Mouse (Mus musculus) lung, embryonic 15.5 days (tissue): ENCODE measurements around the gene Nt5c3b. TPM values are rescaled to one million over a fixed set of nuclear protein-coding genes. Genes with fewer than 3 reads are reported as not detected.

ENCODE experiments used
- ATAC-seq: fragments of 200-750 bp; cut with Nextera tagmentation; 2 replicates; pipeline ENCODE4 v1.8.0; 2017; ENCODE audit warnings: moderate number of reproducible peaks, borderline replicate concordance; ENCODE audit not compliant: low FRiP score, low TSS enrichment; ENCODE audit errors: extremely low read depth
- H3K27ac ChIP-seq: fragments of 300-500 bp; sonication (generic); 2 replicates; pipeline ENCODE4 v1.5.1; 2015; ENCODE audit warnings: moderate library complexity, mild to moderate bottlenecking, inconsistent platforms
- H3K27me3 ChIP-seq: fragments of 300-500 bp; sonication (generic); 2 replicates; pipeline ENCODE4 v1.6.1; 2015; ENCODE audit warnings: inconsistent platforms
- H3K36me3 ChIP-seq: fragments of 300-500 bp; sonication (generic); 2 replicates; pipeline ENCODE4 v1.6.1; 2015; ENCODE audit warnings: inconsistent platforms
- H3K4me1 ChIP-seq: fragments of 300-500 bp; sonication (generic); 2 replicates; pipeline ENCODE4 v1.6.1; 2015; ENCODE audit warnings: inconsistent platforms
- H3K4me2 ChIP-seq: fragments of 300-500 bp; sonication (generic); 2 replicates; pipeline ENCODE4 v1.6.1; 2015; ENCODE audit warnings: inconsistent platforms, mild to moderate bottlenecking, moderate library complexity
- H3K4me3 ChIP-seq: fragments of 300-500 bp; sonication (generic); 2 replicates; pipeline ENCODE4 v1.5.1; 2015; ENCODE audit warnings: mild to moderate bottlenecking, inconsistent platforms
- H3K9ac ChIP-seq: fragments of 300-500 bp; sonication (generic); 2 replicates; pipeline ENCODE4 v1.6.1; 2015; ENCODE audit warnings: inconsistent platforms
- H3K9me3 ChIP-seq: fragments of 300-500 bp; sonication (generic); 2 replicates; pipeline ENCODE4 v1.6.1; 2016; ENCODE audit warnings: inconsistent platforms
- WGBS: fragments of 180-500 bp; shearing (Covaris S2); methylation state at CpG from one replicate; pipeline ENCODE4 v1.1.7; 2015; 5-methylcytosine and 5-hydroxymethylcytosine counted together
- polyA plus RNA-seq: library from polyadenylated mRNA; unstranded; fragments of >200 nt; fragmentation: Nextera tagmentation; extraction: Ambion mirVana; gene quantifications from 2 replicates; pipeline ENCODE4 v1.2.1, GENCODE M21; 2015

Nt5c3b gene
- polyA plus RNA-seq, 1 experiment from 2014 or later, result 133 TPM

GRCm38 (mm10) chr11:100425851-100426250 is 15.8 kb downstream of the Nt5c3b start:
- H3K4me3 ChIP-seq, result no peak overlapping the region
- no peaks in the 10 kb centered on the region for H3K27me3 ChIP-seq
- ATAC-seq, result 0 out of 2 replicates have a peak, but pooled peaks have one; percentile 21
- H3K36me3 ChIP-seq, result peaks cover 59% of the 10 kb centered on the region
- 0 out of 2 replicates have a peak, but pooled peaks cover 4% of the 10 kb centered on the region for H3K4me1 ChIP-seq
- H3K9me3 ChIP-seq, result no peaks in the 10 kb centered on the region
- no peak overlapping the region for H3K4me2 ChIP-seq
- H3K27ac ChIP-seq, result no peak overlapping the region
- no peak overlapping the region for H3K9ac ChIP-seq
- 25% methylated on average over 7 of the region's 7 CpGs for WGBS

DNA sequence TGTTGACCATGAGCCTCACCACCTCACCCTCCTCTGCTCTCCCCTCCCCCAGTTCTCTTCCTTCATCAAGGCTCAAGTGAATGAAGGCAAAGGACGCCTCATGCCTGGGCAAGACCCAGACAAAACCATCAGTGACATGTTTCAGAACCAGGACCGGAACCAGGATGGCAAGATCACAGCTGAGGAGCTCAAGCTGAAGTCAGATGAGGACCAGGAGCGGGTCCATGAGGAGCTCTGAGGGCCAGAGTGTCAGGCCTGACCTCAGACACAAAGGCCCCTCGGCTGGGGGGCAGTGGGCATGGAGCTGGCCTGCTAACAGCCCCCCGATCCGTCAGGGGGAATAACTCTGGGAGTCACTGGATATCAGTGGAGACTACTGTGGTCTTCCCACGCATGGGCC is 17.8 kb downstream of the Nt5c3b start:
- Histone ChIP-seq H3K27ac (no peak overlapping the region), H3K36me3 (peaks cover 49% of the 10 kb centered on the region), H3K9me3 (no peaks in the 10 kb centered on the region), H3K4me1 (0 out of 2 replicates have a peak, but pooled peaks cover 4% of the 10 kb centered on the region), H3K4me3 (no peak overlapping the region), H3K9ac (no peak overlapping the region), H3K27me3 (no peaks in the 10 kb centered on the region), H3K4me2 (no peak overlapping the region)
- no peak for ATAC-seq
- 89% methylated on average over 7 of the region's 7 CpGs for WGBS

DNA sequence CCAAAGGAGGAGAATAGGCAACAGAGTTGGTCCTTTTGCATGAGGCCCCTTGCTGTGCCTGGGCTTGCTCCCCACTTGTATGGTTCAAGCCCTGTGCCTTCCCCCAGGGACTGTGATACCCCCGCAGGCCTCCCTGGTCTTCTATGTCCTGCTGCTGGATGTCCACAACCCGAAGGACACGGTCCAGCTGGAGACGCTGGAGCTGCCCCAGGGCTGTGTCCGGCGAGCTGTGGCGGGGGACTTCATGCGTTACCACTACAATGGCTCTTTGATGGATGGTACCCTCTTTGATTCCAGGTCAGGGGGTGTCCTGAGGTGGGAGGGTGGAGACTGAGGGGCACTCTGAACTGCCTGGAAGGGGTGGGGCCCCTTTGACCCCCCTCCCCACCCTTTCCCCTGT is 20.1 kb downstream of the Nt5c3b start:
- Histone ChIP-seq H3K9me3 (no peaks in the 10 kb centered on the region), H3K4me3 (no peak overlapping the region), H3K27ac (no peak overlapping the region), H3K9ac (no peak overlapping the region), H3K4me1 (peaks cover 12% of the 10 kb centered on the region), H3K27me3 (no peaks in the 10 kb centered on the region), H3K36me3 (peaks cover 49% of the 10 kb centered on the region), H3K4me2 (no peak overlapping the region)
- no peak for ATAC-seq
- 77% methylated on average over 8 of the region's 8 CpGs for WGBS

GRCm38 (mm10) chr11:100414914-100415822 is 26.4 kb downstream of the Nt5c3b start, which contains the start of gene Fkbp10:
Gene Fkbp10, plus strand, starts transcription at chr11:100415697.
- Histone ChIP-seq H3K9ac (peak within 1 kb of the TSS; percentile 88), H3K27me3 (no peaks in the 10 kb centered on the region), H3K9me3 (no peaks in the 10 kb centered on the region), H3K4me3 (peak within 1 kb of the TSS; percentile 91), H3K27ac (peak within 1 kb of the TSS; percentile 98), H3K4me2 (peak within 1 kb of the TSS; percentile 89), H3K36me3 (peaks cover 8% of the 10 kb centered on the region), H3K4me1 (peaks cover 54% of the 10 kb centered on the region)
- WGBS, result under 1% methylated on average over 29 of the region's 31 CpGs
- peak; percentile 51 for ATAC-seq

GRCm38 (mm10) chr11:100414021-100414913 is 27.3 kb downstream of the Nt5c3b start, which contains the start of gene P3h4:
Gene P3h4, minus strand, starts transcription at chr11:100414836.
- Histone ChIP-seq H3K27ac (peak within 1 kb of the TSS; percentile 98), H3K4me2 (peak within 1 kb of the TSS; percentile 89), H3K9ac (peak within 1 kb of the TSS; percentile 88), H3K4me3 (peak within 1 kb of the TSS; percentile 91), H3K27me3 (no peaks in the 10 kb centered on the region), H3K4me1 (peaks cover 54% of the 10 kb centered on the region), H3K36me3 (peaks cover 13% of the 10 kb centered on the region), H3K9me3 (no peaks in the 10 kb centered on the region)
- WGBS, result under 1% methylated on average over 93 of the region's 93 CpGs
- ATAC-seq, result peak; percentile 97

GRCm38 (mm10) chr11:100413541-100413940 is 28.1 kb downstream of the Nt5c3b start:
- no peaks in the 10 kb centered on the region for H3K27me3 ChIP-seq
- peaks cover 54% of the 10 kb centered on the region for H3K4me1 ChIP-seq
- no peaks in the 10 kb centered on the region for H3K9me3 ChIP-seq
- H3K36me3 ChIP-seq, result peaks cover 20% of the 10 kb centered on the region
- H3K27ac ChIP-seq, result peak overlapping the region; percentile 98
- H3K9ac ChIP-seq, result peak overlapping the region; percentile 88
- H3K4me2 ChIP-seq, result peak overlapping the region; percentile 89
- H3K4me3 ChIP-seq, result peak overlapping the region; percentile 91
- 53% methylated on average over 11 of the region's 11 CpGs for WGBS
- ATAC-seq, result no peak

DNA sequence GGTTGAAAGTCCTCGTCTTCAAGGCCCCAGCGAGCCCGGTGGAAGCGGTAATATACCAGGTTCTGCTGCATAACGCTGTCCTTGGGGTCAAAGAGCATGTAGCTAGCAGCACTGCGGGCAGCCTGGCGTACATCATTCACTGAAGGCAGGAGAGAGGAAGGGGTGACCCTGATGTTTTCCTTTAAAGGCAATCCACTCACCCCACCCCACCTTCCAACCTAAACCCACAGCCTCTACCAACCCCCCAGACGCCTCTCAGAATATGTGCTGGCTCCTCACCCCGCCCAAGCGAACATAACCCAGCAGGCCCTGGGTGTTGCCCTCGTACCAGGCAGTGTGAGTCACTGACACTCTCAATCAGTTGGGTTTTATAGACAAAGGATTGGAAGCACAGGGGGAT is 29.9 kb downstream of the Nt5c3b start:
- Histone ChIP-seq H3K9ac (no peak overlapping the region), H3K27ac (no peak overlapping the region; the same call in 1 of the 2 replicates), H3K4me2 (peak overlapping the region; percentile 89; the same call in 1 of the 2 replicates), H3K36me3 (peaks cover 24% of the 10 kb centered on the region), H3K27me3 (no peaks in the 10 kb centered on the region), H3K4me3 (no peak overlapping the region), H3K4me1 (peaks cover 47% of the 10 kb centered on the region), H3K9me3 (no peaks in the 10 kb centered on the region)
- WGBS, result 61% methylated on average over 11 of the region's 11 CpGs
- ATAC-seq, result no peak

- WGBS, result 60% methylated on average over 3 of the region's 3 CpGs
- Histone ChIP-seq H3K27ac (no peak overlapping the region), H3K4me1 (peaks cover 35% of the 10 kb centered on the region), H3K27me3 (no peaks in the 10 kb centered on the region), H3K36me3 (peaks cover 24% of the 10 kb centered on the region), H3K9me3 (no peaks in the 10 kb centered on the region), H3K4me2 (no peak overlapping the region), H3K9ac (no peak overlapping the region), H3K4me3 (no peak overlapping the region)
- no peak for ATAC-seq
Measured at GRCm38 (mm10) chr11:100409686-100410085, 31.9 kb downstream of the Nt5c3b start.

GRCm38 (mm10) chr11:100408835-100409462 is 32.7 kb downstream of the Nt5c3b start:
- Histone ChIP-seq H3K36me3 (peaks cover 24% of the 10 kb centered on the region), H3K27ac (no peak overlapping the region), H3K9ac (no peak overlapping the region), H3K4me1 (peaks cover 38% of the 10 kb centered on the region), H3K4me2 (no peak overlapping the region), H3K4me3 (no peak overlapping the region), H3K9me3 (no peaks in the 10 kb centered on the region), H3K27me3 (no peaks in the 10 kb centered on the region)
- no peak for ATAC-seq
- 89% methylated on average over 12 of the region's 12 CpGs for WGBS

DNA sequence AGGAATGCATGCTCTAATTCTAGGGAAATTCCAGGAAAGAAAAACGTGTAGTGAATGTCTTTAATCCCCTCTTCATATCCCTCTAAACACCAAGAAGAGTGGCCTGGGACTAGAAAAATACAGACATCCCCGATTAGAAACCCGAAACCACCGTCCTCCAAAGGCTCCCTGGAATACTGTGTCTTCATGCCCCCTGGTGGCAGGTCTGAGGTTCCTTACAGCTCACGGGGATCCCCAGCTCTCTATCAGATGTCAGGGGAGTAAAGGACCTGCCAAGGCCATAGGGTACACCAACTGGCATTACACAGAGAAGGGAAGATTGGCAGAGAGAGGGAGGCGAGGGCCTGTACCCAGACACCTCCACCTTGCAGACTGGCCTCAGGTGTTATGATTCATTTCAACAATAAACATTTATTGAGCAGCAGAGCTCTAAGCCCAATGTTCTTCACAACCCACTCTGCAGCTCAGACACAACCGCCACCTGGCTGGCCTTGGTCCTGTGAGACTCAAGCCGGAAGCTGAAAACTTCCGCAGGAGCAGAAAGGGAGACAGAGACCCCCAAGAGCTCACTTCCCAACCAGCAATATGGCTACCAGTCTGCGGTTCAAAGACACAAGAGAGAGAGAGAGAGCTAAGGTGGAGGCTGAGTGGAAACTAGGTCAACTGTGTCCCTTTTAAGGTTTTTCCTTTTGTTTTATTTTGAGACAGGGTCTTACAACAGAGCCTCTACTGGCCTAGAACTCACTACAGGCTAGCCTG is 33.4 kb downstream of the Nt5c3b start:
- Histone ChIP-seq H3K9ac (no peak overlapping the region), H3K9me3 (no peaks in the 10 kb centered on the region), H3K27ac (no peak overlapping the region), H3K4me1 (peaks cover 38% of the 10 kb centered on the region), H3K4me2 (no peak overlapping the region), H3K36me3 (peaks cover 24% of the 10 kb centered on the region), H3K4me3 (no peak overlapping the region), H3K27me3 (no peaks in the 10 kb centered on the region)
- WGBS, result 38% methylated on average over 10 of the region's 10 CpGs
- no peak for ATAC-seq
